Mouse (Mus musculus) heart, embryonic 12.5 days (tissue): Measurements from ENCODE around the gene Agps. TPM values are rescaled to one million over a fixed set of nuclear protein-coding genes. Genes with fewer than 3 reads are reported as not detected.
A peak's percentile ranks its signal among the peaks of the same experiment; 100 is the strongest.
"Not testable (repeated sequence)": the region's sequence is repeated elsewhere in the genome, so short reads cannot be mapped to it uniquely, and the experiment has no call there.

ENCODE experiments used
- ATAC-seq: fragments of 200-750 bp; cut with Nextera tagmentation; 2 replicates; pipeline ENCODE4 v1.8.0; 2017; ENCODE audit warnings: moderate TSS enrichment, moderate library complexity; ENCODE audit not compliant: insufficient number of reproducible peaks, low FRiP score
- H3K27ac ChIP-seq: fragments of 300-500 bp; sonication (generic); 2 replicates; pipeline ENCODE4 v1.5.1; 2016; ENCODE audit warnings: mild to moderate bottlenecking, moderate library complexity; ENCODE audit not compliant: poor library complexity, severe bottlenecking
- H3K27me3 ChIP-seq: fragments of 300-500 bp; sonication (generic); replicated peaks from 2 replicates; pipeline ENCODE4 v1.6.1; 2016; ENCODE audit warnings: mild to moderate bottlenecking, moderate library complexity
- H3K36me3 ChIP-seq: fragments of 300-500 bp; sonication (generic); 2 replicates; pipeline ENCODE4 v1.6.1; 2016; ENCODE audit warnings: mild to moderate bottlenecking, moderate library complexity
- H3K4me1 ChIP-seq: fragments of 300-500 bp; sonication (generic); replicated peaks from 2 replicates; pipeline ENCODE4 v1.6.1; 2016; ENCODE audit warnings: mild to moderate bottlenecking
- H3K4me2 ChIP-seq: fragments of 300-500 bp; sonication (generic); 2 replicates; pipeline ENCODE4 v1.6.1; 2016; ENCODE audit warnings: mild to moderate bottlenecking, moderate library complexity
- H3K4me3 ChIP-seq: fragments of 300-500 bp; sonication (generic); 2 replicates; pipeline ENCODE4 v1.5.1; 2016; ENCODE audit warnings: mild to moderate bottlenecking
- H3K9ac ChIP-seq: fragments of 300-500 bp; sonication (generic); 2 replicates; pipeline ENCODE4 v1.6.1; 2016; ENCODE audit warnings: mild to moderate bottlenecking, moderate library complexity
- H3K9me3 ChIP-seq: fragments of 300-500 bp; sonication (generic); replicated peaks from 2 replicates; pipeline ENCODE4 v1.6.1; 2016; ENCODE audit warnings: mild to moderate bottlenecking, moderate library complexity
- WGBS: fragments of 180-500 bp; shearing (Covaris S2); methylation state at CpG from one replicate; pipeline ENCODE4 v1.1.7; 2016; 5-methylcytosine and 5-hydroxymethylcytosine counted together
- polyA plus RNA-seq: library from polyadenylated mRNA; unstranded; fragments of >200 nt; fragmentation: Nextera tagmentation; extraction: Ambion mirVana; gene quantifications from 2 replicates; pipeline ENCODE4 v1.2.1, GENCODE M21; 2016

Gene Agps
- polyA plus RNA-seq, 1 experiment from 2014 or later: 40.3 TPM

GRCm38 (mm10) chr2:75929786-75930444, 97.9 kb downstream of the Agps start:
- Histone ChIP-seq H3K27ac (no peak overlapping the region), H3K4me2 (no peak overlapping the region), H3K9ac (no peak overlapping the region), H3K9me3 (no peaks in the 10 kb centered on the region), H3K27me3 (no peaks in the 10 kb centered on the region), H3K4me3 (no peak overlapping the region), H3K4me1 (peaks cover 11% of the 10 kb centered on the region), H3K36me3 (peaks cover 20% of the 10 kb centered on the region)
- 86% methylated on average over 6 of the region's 6 CpGs for WGBS
- no peak for ATAC-seq

- peaks cover 12% of the 10 kb centered on the region for H3K4me1 ChIP-seq
- no peaks in the 10 kb centered on the region for H3K9me3 ChIP-seq
- H3K9ac ChIP-seq: no peak overlapping the region
- ATAC-seq: no peak
- no peak overlapping the region for H3K27ac ChIP-seq
- H3K36me3 ChIP-seq: peaks cover 20% of the 10 kb centered on the region
- H3K27me3 ChIP-seq: no peaks in the 10 kb centered on the region
- H3K4me3 ChIP-seq: no peak overlapping the region
- WGBS: 84% methylated on average over 2 of the region's 2 CpGs
- H3K4me2 ChIP-seq: no peak overlapping the region
These were observed 99.0 kb downstream of the Agps start for GRCm38 (mm10) chr2:75930941-75931340.

GRCm38 (mm10) chr2:75933541-75933940, 101.6 kb downstream of the Agps start:
- no peak for ATAC-seq
- no peak overlapping the region for H3K4me2 ChIP-seq

GRCm38 (mm10) chr2:75936685-75937084, 104.7 kb downstream of the Agps start:
- H3K27me3 ChIP-seq, H3K36me3 ChIP-seq, H3K9ac ChIP-seq, H3K9me3 ChIP-seq, ATAC-seq, H3K27ac ChIP-seq, H3K4me3 ChIP-seq, H3K4me2 ChIP-seq: not testable (repeated sequence)
- 88% methylated on average over 2 of the region's 2 CpGs for WGBS
- H3K4me1 ChIP-seq: peaks cover 18% of the 10 kb centered on the region

More at GRCm38 (mm10) chr2:75933541-75933940, 101.6 kb downstream of the Agps start:
- no peak overlapping the region for H3K9ac ChIP-seq
- H3K9me3 ChIP-seq: no peaks in the 10 kb centered on the region
- H3K36me3 ChIP-seq: peaks cover 7% of the 10 kb centered on the region
- no peaks in the 10 kb centered on the region for H3K27me3 ChIP-seq
- H3K27ac ChIP-seq: peak overlapping the region; percentile 51; the same call in 1 of the 2 replicates
- peaks cover 16% of the 10 kb centered on the region for H3K4me1 ChIP-seq
- 35% methylated on average over 7 of the region's 7 CpGs for WGBS
- no peak overlapping the region for H3K4me3 ChIP-seq

- not testable (repeated sequence) for H3K36me3 ChIP-seq, H3K27ac ChIP-seq, H3K27me3 ChIP-seq, H3K9me3 ChIP-seq
- WGBS: 58% methylated on average over 16 of the region's 17 CpGs
- Histone ChIP-seq H3K4me1 (peaks cover 18% of the 10 kb centered on the region), H3K4me3 (peak overlapping the region; percentile 56), H3K9ac (peak overlapping the region; percentile 71), H3K4me2 (peak overlapping the region; percentile 70)
- ATAC-seq: peak; percentile 39; the same call in 1 of the 2 replicates
These were observed 105.6 kb downstream of the Agps start for GRCm38 (mm10) chr2:75937520-75938116.

- Histone ChIP-seq H3K36me3 (no peaks in the 10 kb centered on the region), H3K27me3 (0 out of 2 replicates have a peak, but pooled peaks cover 2% of the 10 kb centered on the region), H3K27ac (peak within 1 kb of the TSS; percentile 42), H3K9me3 (no peaks in the 10 kb centered on the region), H3K9ac (peak within 1 kb of the TSS; percentile 71), H3K4me3 (peak within 1 kb of the TSS; percentile 56), H3K4me2 (peak within 1 kb of the TSS; percentile 70), H3K4me1 (peaks cover 16% of the 10 kb centered on the region)
- 5% methylated on average over 42 of the region's 42 CpGs for WGBS
- ATAC-seq: peak; percentile 80
These were observed 106.4 kb downstream of the Agps start, which contains the start of gene Ttc30b for GRCm38 (mm10) chr2:75938117-75939063. TSS of gene Ttc30b (minus strand) at chr2:75938585.

- H3K9ac ChIP-seq: no peak overlapping the region
- H3K4me1 ChIP-seq: peaks cover 4% of the 10 kb centered on the region
- 78% methylated on average over 8 of the region's 8 CpGs for WGBS
- H3K27ac ChIP-seq: no peak overlapping the region
- H3K9me3 ChIP-seq: no peaks in the 10 kb centered on the region
- H3K36me3 ChIP-seq: no peaks in the 10 kb centered on the region
- ATAC-seq: no peak
- H3K4me3 ChIP-seq: no peak overlapping the region
- H3K4me2 ChIP-seq: no peak overlapping the region
- H3K27me3 ChIP-seq: no peaks in the 10 kb centered on the region; the same call in 1 of the 2 replicates
These were observed 118.7 kb downstream of the Agps start for GRCm38 (mm10) chr2:75950685-75951084.

GRCm38 (mm10) chr2:75953320-75953719, 121.3 kb downstream of the Agps start:
- WGBS: 85% methylated on average over 5 of the region's 5 CpGs
- no peak for ATAC-seq
- no peaks in the 10 kb centered on the region for H3K36me3 ChIP-seq
- no peak overlapping the region for H3K27ac ChIP-seq
- H3K27me3 ChIP-seq: no peaks in the 10 kb centered on the region; the same call in 1 of the 2 replicates
- H3K4me1 ChIP-seq: peaks cover 10% of the 10 kb centered on the region
- H3K4me3 ChIP-seq: no peak overlapping the region
- no peaks in the 10 kb centered on the region for H3K9me3 ChIP-seq
- H3K9ac ChIP-seq: no peak overlapping the region
- H3K4me2 ChIP-seq: no peak overlapping the region

GRCm38 (mm10) chr2:75955709-75956108, 123.7 kb downstream of the Agps start:
- Histone ChIP-seq H3K4me2 (peak overlapping the region; percentile 28), H3K9ac (no peak overlapping the region), H3K4me1 (peaks cover 29% of the 10 kb centered on the region), H3K9me3 (no peaks in the 10 kb centered on the region), H3K27me3 (no peaks in the 10 kb centered on the region; the same call in 1 of the 2 replicates), H3K36me3 (no peaks in the 10 kb centered on the region), H3K4me3 (no peak overlapping the region), H3K27ac (no peak overlapping the region)
- WGBS: 37% methylated on average over 14 of the region's 14 CpGs
- ATAC-seq: no peak

- H3K9ac ChIP-seq: no peak overlapping the region
- H3K4me3 ChIP-seq: 0 out of 2 replicates have a peak overlapping the region, but pooled peaks have one; percentile 4
- H3K27me3 ChIP-seq: no peaks in the 10 kb centered on the region; the same call in 1 of the 2 replicates
- peak overlapping the region; percentile 81 for H3K27ac ChIP-seq
- H3K36me3 ChIP-seq: no peaks in the 10 kb centered on the region
- no peaks in the 10 kb centered on the region for H3K9me3 ChIP-seq
- WGBS: 25% methylated on average over 18 of the region's 18 CpGs
- ATAC-seq: peak; percentile 30; the same call in 1 of the 2 replicates
- peaks cover 45% of the 10 kb centered on the region for H3K4me1 ChIP-seq
- peak overlapping the region; percentile 55 for H3K4me2 ChIP-seq
These were observed 127.3 kb downstream of the Agps start for GRCm38 (mm10) chr2:75959183-75959849.
